Mouse (Mus musculus): ENCODE measurements around the gene Ptprc. TPM values are rescaled to one million over a fixed set of nuclear protein-coding genes. Genes with fewer than 3 reads are reported as not detected.
A peak's percentile ranks its signal among the peaks of the same experiment; 100 is the strongest.

The Ptprc gene
- total RNA-seq (2014; rRNA removed) (1.7 and 2.5 TPM in 2 replicates), polyA plus RNA-seq (2015; fragmentation: Nextera tagmentation; extraction: Ambion mirVana) (0.63 and 1.1 TPM in 2 replicates)

DNA sequence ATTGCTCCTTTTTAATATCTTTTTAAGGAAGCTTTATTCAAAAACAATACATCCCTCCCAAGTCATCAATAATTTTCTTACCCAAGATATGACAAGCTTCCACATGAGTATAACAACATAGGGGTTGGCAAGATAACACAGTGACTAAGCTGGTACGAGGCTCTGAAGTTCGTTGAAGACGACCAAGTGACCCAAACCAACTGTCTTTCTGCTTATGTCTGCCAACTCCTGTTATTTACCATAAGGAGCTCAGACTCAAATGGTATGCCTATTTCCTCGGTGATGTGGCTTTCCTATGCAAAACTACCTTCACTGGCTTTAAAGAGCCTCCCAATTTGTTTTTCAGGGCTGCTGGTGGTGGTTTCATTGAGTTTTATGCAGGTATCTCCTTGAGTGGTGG, at the start of gene Ptprc:
Ptprc (minus strand) TSS at position 215 of the 400 bp plus-strand sequence.
- no peak within 1 kb of the TSS for H3K4me2 ChIP-seq (ENCODE audit: low read depth)
- ATAC-seq (no peak), DNase-seq (no peak)
- H3K27ac ChIP-seq (ENCODE audit: low read depth, low read length) = no peak within 1 kb of the TSS
- no peak for TF ChIP-seq CTCF (IDR thresholded peaks at IDR 0.05; ENCODE audit: low read depth)
- no peak within 1 kb of the TSS for H3K9ac ChIP-seq
- H3K4me1 ChIP-seq (ENCODE audit: insufficient read depth) = no peaks in the 10 kb centered on the region
- H3K27me3 ChIP-seq (ENCODE audit: insufficient read depth, low read length) = no peaks in the 10 kb centered on the region
- H3K36me3 ChIP-seq (ENCODE audit: insufficient read depth) = no peaks in the 10 kb centered on the region
- H3K9me3 ChIP-seq (ENCODE audit: low read length) = no peaks in the 10 kb centered on the region
- 78% methylated on average over 4 of the region's 4 CpGs for WGBS
- no peak within 1 kb of the TSS for H3K4me3 ChIP-seq (ENCODE audit: low read depth, low read length)

- DNase-seq (peak; percentile 2), ATAC-seq (peak; percentile 61; the same call in 1 of the 2 replicates)
- no peak overlapping the region for H3K9ac ChIP-seq
- no peaks in the 10 kb centered on the region for H3K36me3 ChIP-seq (ENCODE audit: insufficient read depth)
- no peaks in the 10 kb centered on the region for H3K4me1 ChIP-seq (ENCODE audit: insufficient read depth)
- no peak for TF ChIP-seq CTCF (IDR thresholded peaks at IDR 0.05; ENCODE audit: low read depth)
- H3K9me3 ChIP-seq (ENCODE audit: low read length) = no peaks in the 10 kb centered on the region
- 33% methylated on average over 3 of the region's 3 CpGs for WGBS
- H3K27me3 ChIP-seq (ENCODE audit: insufficient read depth, low read length) = no peaks in the 10 kb centered on the region
- no peak overlapping the region for H3K27ac ChIP-seq (ENCODE audit: low read depth, low read length)
- no peak overlapping the region for H3K4me3 ChIP-seq (ENCODE audit: low read depth, low read length)
- no peak overlapping the region for H3K4me2 ChIP-seq (ENCODE audit: low read depth)
These were observed 39.4 kb upstream of the Ptprc start for GRCm38 (mm10) chr1:138214736-138215458.

DNA sequence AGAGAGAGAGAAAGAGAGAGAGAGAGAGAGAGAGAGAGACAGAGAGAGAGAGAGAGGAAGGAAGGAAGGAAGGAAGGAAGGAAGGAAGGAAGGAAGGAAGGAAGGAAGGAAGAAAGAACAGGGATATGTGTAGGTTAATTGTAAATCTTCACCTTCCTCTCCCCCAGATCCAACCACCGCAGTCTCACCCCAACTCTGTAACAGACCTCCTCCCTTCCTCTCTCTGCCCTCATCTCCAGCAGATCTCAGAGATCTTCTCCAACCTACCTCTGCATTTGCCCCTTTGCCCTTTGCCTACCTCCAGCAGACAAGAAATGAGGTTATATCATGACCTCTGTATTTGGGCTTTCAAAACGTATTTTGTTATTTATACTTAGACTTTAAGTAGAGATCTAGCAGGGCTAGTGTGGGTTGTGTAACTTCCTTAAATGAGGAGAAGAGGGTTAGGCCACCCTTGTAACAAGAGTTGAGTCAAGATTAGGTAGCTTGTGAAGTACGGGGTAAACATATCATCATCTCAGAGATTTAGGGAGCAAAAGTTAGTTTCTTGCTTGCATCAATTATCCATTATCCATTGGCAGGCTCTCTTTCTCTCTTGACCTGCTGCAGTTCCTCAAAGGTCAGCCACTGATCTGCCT, 35.0 kb upstream of the Ptprc start:
- ATAC-seq (no peak), DNase-seq (no peak)
- Histone ChIP-seq H3K27me3 (ENCODE audit: insufficient read depth, low read length) (no peaks in the 10 kb centered on the region), H3K36me3 (ENCODE audit: insufficient read depth) (no peaks in the 10 kb centered on the region), H3K4me2 (ENCODE audit: low read depth) (no peak overlapping the region), H3K27ac (ENCODE audit: low read depth, low read length) (no peak overlapping the region), H3K9me3 (ENCODE audit: low read length) (no peaks in the 10 kb centered on the region), H3K4me3 (ENCODE audit: low read depth, low read length) (no peak overlapping the region), H3K4me1 (ENCODE audit: insufficient read depth) (no peaks in the 10 kb centered on the region), H3K9ac (no peak overlapping the region)
- no peak for TF ChIP-seq CTCF (IDR thresholded peaks at IDR 0.05; ENCODE audit: low read depth)
- WGBS = 88% methylated on average over 3 of the region's 3 CpGs

DNA sequence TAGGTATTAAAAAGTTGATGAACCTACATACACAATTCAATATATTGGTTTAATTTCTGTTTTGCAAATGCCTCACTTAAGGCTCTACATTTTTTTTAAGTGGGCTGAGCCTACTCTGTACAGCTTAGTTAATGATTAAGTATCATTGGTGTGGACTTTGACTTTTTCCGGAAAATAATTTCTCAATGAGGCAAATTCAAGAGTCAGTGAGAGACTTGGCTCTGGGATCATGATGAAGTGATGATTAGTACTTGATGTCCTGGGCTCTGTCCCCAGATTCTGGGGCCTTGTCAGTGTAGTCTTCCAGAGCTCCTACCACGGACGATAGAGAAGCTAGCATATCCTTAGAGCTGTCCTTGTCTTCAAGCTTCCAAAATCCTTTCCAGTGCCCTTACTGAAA, 34.2 kb upstream of the Ptprc start:
- no peak overlapping the region for H3K27ac ChIP-seq (ENCODE audit: low read depth, low read length)
- ATAC-seq = no peak
- no peaks in the 10 kb centered on the region for H3K4me1 ChIP-seq (ENCODE audit: insufficient read depth)
- no peak for TF ChIP-seq CTCF (IDR thresholded peaks at IDR 0.05; ENCODE audit: low read depth)
- H3K27me3 ChIP-seq (ENCODE audit: insufficient read depth, low read length) = no peaks in the 10 kb centered on the region
- H3K9ac ChIP-seq = no peak overlapping the region
- H3K4me3 ChIP-seq (ENCODE audit: low read depth, low read length) = no peak overlapping the region
- H3K4me2 ChIP-seq (ENCODE audit: low read depth) = no peak overlapping the region
- WGBS = 90% methylated on average over 3 of the region's 3 CpGs
- no peaks in the 10 kb centered on the region for H3K36me3 ChIP-seq (ENCODE audit: insufficient read depth)
- no peak for DNase-seq
- no peaks in the 10 kb centered on the region for H3K9me3 ChIP-seq (ENCODE audit: low read length)

DNA sequence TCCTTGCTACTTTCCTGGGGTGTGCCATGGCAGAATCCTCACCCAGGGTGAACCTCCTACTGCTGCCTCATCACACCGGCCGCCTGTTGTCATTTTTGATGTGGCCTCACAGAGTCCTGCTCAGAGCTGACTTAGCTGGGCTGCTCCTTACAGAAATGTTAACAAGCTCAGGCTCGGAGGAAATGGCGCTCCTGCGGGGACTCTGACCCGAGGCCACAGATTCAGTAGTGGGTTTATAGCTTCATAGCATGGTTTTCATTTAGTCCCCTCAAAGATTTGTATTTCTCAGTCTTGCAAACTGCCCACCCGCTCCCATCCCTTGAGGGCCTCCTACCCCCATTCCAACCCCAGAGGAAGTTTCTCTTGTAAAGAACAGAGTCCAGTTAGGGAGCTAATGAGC, 30.5 kb upstream of the Ptprc start:
- TF ChIP-seq CTCF (IDR thresholded peaks at IDR 0.05; ENCODE audit: low read depth) = no peak
- Histone ChIP-seq H3K9ac (no peak overlapping the region), H3K4me3 (ENCODE audit: low read depth, low read length) (no peak overlapping the region), H3K27ac (ENCODE audit: low read depth, low read length) (no peak overlapping the region), H3K4me1 (ENCODE audit: insufficient read depth) (no peaks in the 10 kb centered on the region), H3K9me3 (ENCODE audit: low read length) (no peaks in the 10 kb centered on the region), H3K27me3 (ENCODE audit: insufficient read depth, low read length) (no peaks in the 10 kb centered on the region), H3K36me3 (ENCODE audit: insufficient read depth) (no peaks in the 10 kb centered on the region), H3K4me2 (ENCODE audit: low read depth) (no peak overlapping the region)
- 27% methylated on average over 7 of the region's 7 CpGs for WGBS
- ATAC-seq = no peak
- no peak for DNase-seq

DNA sequence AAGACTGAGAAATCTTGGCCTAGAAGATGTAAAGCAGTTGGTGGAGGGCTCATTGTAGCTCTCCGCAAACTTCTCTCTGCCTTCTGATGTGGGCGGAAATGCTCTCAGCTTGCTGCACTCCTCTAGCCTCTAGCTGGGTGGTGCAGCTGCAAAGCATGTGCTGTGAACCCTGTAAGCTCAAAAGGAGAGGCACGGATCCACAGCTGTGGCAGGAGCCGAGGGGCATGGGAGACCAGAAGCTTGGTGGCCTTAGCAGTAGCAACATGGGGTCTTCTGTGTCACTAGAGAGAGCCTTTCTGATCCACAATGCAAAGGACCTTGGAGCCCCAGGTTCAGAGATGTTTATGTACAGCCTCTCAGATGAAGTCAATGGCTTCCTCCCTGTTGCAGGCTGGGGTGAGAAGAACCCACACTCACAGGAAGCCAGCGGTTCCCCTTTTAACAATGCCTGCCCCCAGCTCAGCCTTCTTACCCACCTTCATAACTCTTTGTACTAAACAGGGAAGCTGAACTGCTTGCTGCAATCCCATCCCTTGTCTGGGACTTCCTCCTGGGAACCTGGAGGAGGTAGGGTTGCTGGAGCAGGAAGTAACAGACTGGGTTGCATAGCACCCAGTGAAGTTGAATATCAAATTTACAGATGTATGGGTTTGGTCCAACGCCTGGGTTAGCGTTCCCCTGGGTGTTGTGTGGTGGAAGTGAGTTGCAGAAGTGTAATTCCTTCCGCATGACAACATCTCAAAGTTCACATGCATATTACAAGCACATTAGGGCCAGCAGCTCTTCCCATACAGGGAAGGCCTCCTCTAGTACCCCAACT, 16.4 kb upstream of the Ptprc start:
- no peaks in the 10 kb centered on the region for H3K27me3 ChIP-seq (ENCODE audit: insufficient read depth, low read length)
- 83% methylated on average over 8 of the region's 8 CpGs for whole genome bisulfite sequencing
- no peak overlapping the region for H3K4me2 ChIP-seq (ENCODE audit: low read depth)
- DNase-seq (no peak), ATAC-seq (no peak)
- no peaks in the 10 kb centered on the region for H3K9me3 ChIP-seq (ENCODE audit: low read length)
- no peak overlapping the region for H3K9ac ChIP-seq
- no peak for TF ChIP-seq CTCF (IDR thresholded peaks at IDR 0.05; ENCODE audit: low read depth)
- no peak overlapping the region for H3K27ac ChIP-seq (ENCODE audit: low read depth, low read length)
- H3K36me3 ChIP-seq (ENCODE audit: insufficient read depth) = no peaks in the 10 kb centered on the region
- no peaks in the 10 kb centered on the region for H3K4me1 ChIP-seq (ENCODE audit: insufficient read depth)
- no peak overlapping the region for H3K4me3 ChIP-seq (ENCODE audit: low read depth, low read length)
